Mouse (Mus musculus) retina, embryonic 14.5 days (tissue): ENCODE measurements around the gene Atp6v0a4.

Experiments
- DNase-seq: peaks from one replicate; pipeline ENCODE4 v3.0.0-alpha.2; 2015; ENCODE audit warnings: low spot score

Gene Atp6v0a4

GRCm38 (mm10) chr6:38124207-38124835 is at the start of gene Atp6v0a4:
TSS of gene Atp6v0a4 (minus strand) at chr6:38124586.
- DNase-seq, result no peak

- DNase-seq, result no peak
Observed at GRCm38 (mm10) chr6:38165385-38165784, 41.0 kb upstream of the Atp6v0a4 start.

- DNase-seq, result no peak
Observed at GRCm38 (mm10) chr6:38164705-38165104, 40.3 kb upstream of the Atp6v0a4 start.

GRCm38 (mm10) chr6:38162825-38163504 is 38.6 kb upstream of the Atp6v0a4 start:
- no peak for DNase-seq

GRCm38 (mm10) chr6:38160556-38160955 is 36.2 kb upstream of the Atp6v0a4 start:
- DNase-seq, result no peak

GRCm38 (mm10) chr6:38160102-38160501 is 35.7 kb upstream of the Atp6v0a4 start:
- DNase-seq, result peak; percentile 96

GRCm38 (mm10) chr6:38159576-38159975 is 35.2 kb upstream of the Atp6v0a4 start:
- no peak for DNase-seq

GRCm38 (mm10) chr6:38157925-38158324 is 33.5 kb upstream of the Atp6v0a4 start:
- no peak for DNase-seq

- DNase-seq, result no peak
Observed at GRCm38 (mm10) chr6:38156204-38156603, 31.8 kb upstream of the Atp6v0a4 start.

- no peak for DNase-seq
Observed at GRCm38 (mm10) chr6:38152305-38152704, 27.9 kb upstream of the Atp6v0a4 start.

GRCm38 (mm10) chr6:38149483-38149882 is 25.1 kb upstream of the Atp6v0a4 start:
- DNase-seq, result no peak

- peak; percentile 74 for DNase-seq
Observed at GRCm38 (mm10) chr6:38148626-38149025, 24.2 kb upstream of the Atp6v0a4 start.

GRCm38 (mm10) chr6:38147301-38147700 is 22.9 kb upstream of the Atp6v0a4 start:
- no peak for DNase-seq

- DNase-seq, result no peak
Observed at GRCm38 (mm10) chr6:38145463-38146065, 21.2 kb upstream of the Atp6v0a4 start.

- DNase-seq, result no peak
Observed at GRCm38 (mm10) chr6:38144161-38144998, 20.0 kb upstream of the Atp6v0a4 start.

GRCm38 (mm10) chr6:38140402-38140801 is 16.0 kb upstream of the Atp6v0a4 start:
- no peak for DNase-seq

GRCm38 (mm10) chr6:38139086-38139485 is 14.7 kb upstream of the Atp6v0a4 start:
- DNase-seq, result no peak

GRCm38 (mm10) chr6:38134806-38135559 is 10.6 kb upstream of the Atp6v0a4 start:
- DNase-seq, result no peak

- DNase-seq, result no peak
Observed at GRCm38 (mm10) chr6:38131801-38132231, 7.4 kb upstream of the Atp6v0a4 start.

- DNase-seq, result no peak
Observed at GRCm38 (mm10) chr6:38129883-38130282, 5.5 kb upstream of the Atp6v0a4 start.

- DNase-seq, result no peak
Observed at GRCm38 (mm10) chr6:38128115-38128514, 3.7 kb upstream of the Atp6v0a4 start.

GRCm38 (mm10) chr6:38125462-38125861 is 1.1 kb upstream of the Atp6v0a4 start:
- DNase-seq, result no peak
